8 mouse cellular contexts compared by ENCODE assay signal in genomic region chr2:91183148-91183513, GRCm38 (mm10). TPM values are rescaled to one million over a fixed set of nuclear protein-coding genes. Genes with fewer than 3 reads are reported as not detected.
DNase-seq lines count a peak whose midpoint lies in the region; ATAC-seq lines count a peak whose summit lies in the region.

No protein-coding gene starts in this region.

- ATAC-seq in inflammation-experienced regulatory T-cells, adult 6 months = peak; percentile 79
- ATAC-seq in megakaryocyte-erythroid progenitor cell, adult 5-6 weeks (replicated peaks; ENCODE audit: low FRiP score, low TSS enrichment, poor library complexity, severe bottlenecking) = peak; percentile 90

- peak; percentile 89 for DNase-seq in adipocyte (ENCODE audit: low spot score)
- peak; percentile 97 for DNase-seq in embryo, embryonic 10 days (ENCODE audit: low spot score)
- peak; percentile 71 for DNase-seq in gastrocnemius, postnatal 10 days
- DNase-seq in left cerebral cortex, postnatal 10 days (ENCODE audit: extremely low spot score in 1 of 2, low spot score in 2 of 2) = peak; percentile 92 to 96
- DNase-seq in right cerebral cortex, postnatal 25 days = peak; percentile 94
- peak; percentile 83 to 88 for DNase-seq in urinary bladder, postnatal 4 days (ENCODE audit: low spot score in 2 of 2)

- intact Hi-C loops in left cerebral cortex, postnatal 10 days (cut with DNase I) = no loop called here

RNA-seq across cellular contexts. Expression of gene Madd, which starts 0.5 kb away (rescaled TPM):
- 1 to 10 TPM; 5.3 to 6.0 TPM for total RNA-seq in gastrocnemius, postnatal 10 days (2021)
- polyA plus RNA-seq in inflammation-experienced regulatory T-cells, adult 6 months (2017; shearing (Covaris generic)) = 10 to 100 TPM; 58.0 to 78.6 (median 69.2) TPM
- 100 to 1,000 TPM; 170 to 174 TPM for total RNA-seq in left cerebral cortex, postnatal 10 days (2021)
- 35.5 and 48.2 TPM in 2 replicates for total RNA-seq in megakaryocyte-erythroid progenitor cell, adult 5-6 weeks (2014; fragmentation: Nextera tagmentation)
- 21.9 and 26.1 TPM in 2 replicates for total RNA-seq in megakaryocyte-erythroid progenitor cell, adult 5-6 weeks (2017)

RNA-seq across cellular contexts. Expression of gene Nr1h3, which starts 19.5 kb away (rescaled TPM):
- 1 to 10 TPM; 3.7 to 4.0 TPM for total RNA-seq in gastrocnemius, postnatal 10 days (2021)
- polyA plus RNA-seq in inflammation-experienced regulatory T-cells, adult 6 months (2017; shearing (Covaris generic)) = 1 to 10 TPM in 2 of 3 experiments, under 1 TPM in 1; 0.33 to 2.8 (median 1.4) TPM
- 1 to 10 TPM; 1.5 TPM for total RNA-seq in left cerebral cortex, postnatal 10 days (2021)
- 1.5 TPM in 1 of 2 replicates, not detected in the other for total RNA-seq in megakaryocyte-erythroid progenitor cell, adult 5-6 weeks (2014; fragmentation: Nextera tagmentation)
- not detected in 2 replicates for total RNA-seq in megakaryocyte-erythroid progenitor cell, adult 5-6 weeks (2017)

RNA-seq across cellular contexts. Expression of gene Acp2, which starts 19.6 kb away (rescaled TPM):
- total RNA-seq in gastrocnemius, postnatal 10 days (2021) = 10 to 100 TPM; 13.0 to 17.4 TPM
- polyA plus RNA-seq in inflammation-experienced regulatory T-cells, adult 6 months (2017; shearing (Covaris generic)) = 10 to 100 TPM; 13.3 to 18.2 (median 15.0) TPM
- total RNA-seq in left cerebral cortex, postnatal 10 days (2021) = 10 to 100 TPM; 46.6 to 51.7 TPM
- 10.9 and 11.4 TPM in 2 replicates for total RNA-seq in megakaryocyte-erythroid progenitor cell, adult 5-6 weeks (2014; fragmentation: Nextera tagmentation)
- 8.8 and 21.9 TPM in 2 replicates for total RNA-seq in megakaryocyte-erythroid progenitor cell, adult 5-6 weeks (2017)

RNA-seq across cellular contexts. Expression of gene Ddb2, which starts 53.7 kb away (rescaled TPM):
- 1 to 10 TPM; 4.2 to 7.6 TPM for total RNA-seq in gastrocnemius, postnatal 10 days (2021)
- polyA plus RNA-seq in inflammation-experienced regulatory T-cells, adult 6 months (2017; shearing (Covaris generic)) = 10 to 100 TPM; 56.2 to 82.8 (median 75.2) TPM
- total RNA-seq in left cerebral cortex, postnatal 10 days (2021) = 10 to 100 TPM; 10.2 to 11.3 TPM
- 16.9 and 32.3 TPM in 2 replicates for total RNA-seq in megakaryocyte-erythroid progenitor cell, adult 5-6 weeks (2014; fragmentation: Nextera tagmentation)
- 7.8 and 10.3 TPM in 2 replicates for total RNA-seq in megakaryocyte-erythroid progenitor cell, adult 5-6 weeks (2017)

Comparison
In these comparisons a context has a peak if more than half of its experiments do, and no peak if none do; other contexts are left out.
1. Peak in every context shown above with its lines: DNase-seq and ATAC-seq.